Mouse (Mus musculus) layer of hippocampus, adult 2 months (tissue): ENCODE measurements around the gene Klf12. TPM values are rescaled to one million over a fixed set of nuclear protein-coding genes. Genes with fewer than 3 reads are reported as not detected.
A peak's percentile ranks its signal among the peaks of the same experiment; 100 is the strongest.

Source experiments
- DNase-seq, 2 experiments: peaks; one replicate each; pipeline ENCODE4 v3.0.0; 2022; ENCODE audit warnings: low spot score in 2 of 2
- H3K27ac ChIP-seq: fragments of 200-600 bp; 2 replicates; pipeline ENCODE4 v1.8.1; 2022
- H3K4me3 ChIP-seq: fragments of 200-600 bp; 2 replicates; pipeline ENCODE4 v1.8.1; 2022; ENCODE audit warnings: mild to moderate bottlenecking
- CTCF ChIP-seq: fragments of 200-600 bp; conservative IDR thresholded peaks from 2 replicates; pipeline ENCODE4 v1.8.1; 2022; ENCODE audit warnings: antibody characterized with exemption, mild to moderate bottlenecking, moderate library complexity
- total RNA-seq, 2 experiments: library from RNA; stranded (reverse); gene quantifications; 2 replicates each; pipeline ENCODE4 v1.2.3; 2021

Klf12 gene
- total RNA-seq, 2 experiments from 2014 or later = 39.2 to 40.1 TPM

DNA sequence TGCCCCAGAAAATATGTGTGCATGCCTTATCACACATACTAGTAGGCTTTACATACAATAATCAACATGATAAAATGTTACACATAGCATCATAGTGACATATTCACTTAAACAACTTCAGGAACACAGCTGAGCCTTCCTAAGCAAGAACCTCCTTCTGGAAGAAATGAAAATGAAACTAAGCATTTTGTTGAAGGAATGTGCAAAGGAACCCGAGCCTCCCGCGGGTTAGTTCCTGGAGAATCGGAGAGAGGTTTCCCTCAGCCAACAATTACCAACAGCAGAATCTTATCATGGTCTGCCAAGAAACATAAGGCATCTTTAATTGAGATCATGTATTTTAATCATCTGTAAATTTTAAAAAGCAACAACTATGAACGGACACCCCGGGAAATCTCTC is 257.8 kb downstream of the Klf12 start:
- DNase-seq = no peak
- H3K27ac ChIP-seq = no peak overlapping the region
- H3K4me3 ChIP-seq = peak overlapping the region; percentile 16
- TF ChIP-seq CTCF = no peak

DNA sequence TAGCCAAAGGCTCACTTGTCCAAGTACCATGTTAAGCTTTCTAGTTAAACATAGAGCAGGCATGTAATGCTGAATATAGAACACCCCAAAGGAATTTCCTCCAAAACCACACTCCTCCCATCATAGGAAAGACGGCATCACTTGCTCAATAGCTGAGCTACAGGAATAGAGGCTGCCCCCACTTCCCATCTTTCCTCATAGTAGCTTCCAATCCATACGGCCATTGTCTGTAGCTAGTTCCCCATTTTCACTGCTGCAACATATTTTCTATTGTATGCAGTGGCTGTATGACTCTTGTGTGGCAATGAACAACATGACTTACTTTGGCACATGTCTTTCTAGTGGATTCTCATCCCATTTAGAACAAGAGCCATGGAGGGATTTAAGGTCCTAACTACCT is 267.3 kb downstream of the Klf12 start:
- Histone ChIP-seq H3K4me3 (no peak overlapping the region), H3K27ac (no peak overlapping the region)
- DNase-seq = no peak
- no peak for TF ChIP-seq CTCF

DNA sequence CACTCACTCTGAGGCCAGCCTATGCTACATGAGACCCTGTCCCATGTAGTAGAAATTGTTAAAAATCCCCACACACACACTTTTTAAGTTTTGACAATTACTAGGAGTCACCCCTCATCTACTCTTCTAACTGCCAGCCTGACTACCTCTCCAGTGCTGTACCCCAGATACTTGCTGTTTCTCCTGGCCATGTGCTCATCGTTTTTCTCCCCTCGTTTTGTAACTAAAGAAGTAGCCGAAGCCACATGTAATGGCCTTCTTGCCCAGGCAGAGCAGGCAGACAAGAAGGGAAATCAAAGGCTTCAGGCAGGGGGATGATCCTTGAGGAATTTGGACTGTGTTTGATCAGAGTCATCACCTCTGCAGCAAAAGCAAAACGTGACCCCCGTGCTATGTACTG is 274.0 kb downstream of the Klf12 start:
- H3K27ac ChIP-seq = no peak overlapping the region
- TF ChIP-seq CTCF = no peak
- H3K4me3 ChIP-seq = no peak overlapping the region
- DNase-seq = no peak

DNA sequence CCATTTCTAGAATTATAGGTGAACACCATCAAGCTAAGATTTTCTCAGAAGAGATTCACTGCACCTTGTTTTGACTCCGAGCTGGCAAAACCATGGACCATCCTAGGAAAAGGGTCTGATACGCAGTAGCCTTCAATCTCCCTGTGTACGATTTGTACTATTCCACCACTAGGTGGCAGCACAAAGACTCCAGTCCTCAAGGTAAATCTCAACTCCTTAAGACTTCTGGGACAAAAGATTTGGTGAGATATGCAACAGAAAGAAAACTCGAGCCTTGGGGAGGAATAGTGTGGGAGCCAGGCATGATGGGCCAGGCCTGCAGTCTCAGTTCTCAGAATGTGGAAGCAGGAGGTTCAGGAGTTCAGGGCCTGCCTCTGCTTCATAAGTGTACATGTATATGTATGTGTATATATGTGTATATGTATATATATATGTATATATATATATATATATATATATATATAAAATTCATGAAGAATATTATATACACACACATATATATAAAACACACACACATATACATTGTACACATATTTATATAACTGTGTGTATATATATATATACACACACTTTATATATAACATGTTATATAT is 274.6 kb downstream of the Klf12 start:
- peak; percentile 87 for TF ChIP-seq CTCF
- Histone ChIP-seq H3K4me3 (no peak overlapping the region), H3K27ac (no peak overlapping the region)
- DNase-seq = peak; percentile 23 to 41

DNA sequence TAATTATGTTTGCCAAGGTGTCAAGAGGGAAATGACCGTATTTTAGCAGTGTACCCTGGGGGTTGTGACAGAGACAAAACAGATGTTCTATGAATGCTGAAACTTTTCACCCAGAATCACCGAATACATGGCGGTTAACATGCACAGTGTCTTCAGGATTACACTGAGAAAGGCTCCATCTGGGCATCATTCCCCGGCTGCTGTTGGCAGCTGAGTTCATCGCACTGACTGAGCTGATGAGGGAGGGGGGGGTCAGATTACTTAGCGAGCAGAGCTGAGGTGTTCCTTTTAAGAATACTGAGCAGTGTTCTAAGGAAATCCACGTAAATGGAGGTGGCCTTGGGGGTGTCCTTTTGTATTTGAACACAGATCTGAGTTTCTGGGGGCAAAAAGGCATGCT is 301.0 kb downstream of the Klf12 start:
- H3K4me3 ChIP-seq = no peak overlapping the region
- TF ChIP-seq CTCF = no peak
- DNase-seq = no peak
- H3K27ac ChIP-seq = no peak overlapping the region

DNA sequence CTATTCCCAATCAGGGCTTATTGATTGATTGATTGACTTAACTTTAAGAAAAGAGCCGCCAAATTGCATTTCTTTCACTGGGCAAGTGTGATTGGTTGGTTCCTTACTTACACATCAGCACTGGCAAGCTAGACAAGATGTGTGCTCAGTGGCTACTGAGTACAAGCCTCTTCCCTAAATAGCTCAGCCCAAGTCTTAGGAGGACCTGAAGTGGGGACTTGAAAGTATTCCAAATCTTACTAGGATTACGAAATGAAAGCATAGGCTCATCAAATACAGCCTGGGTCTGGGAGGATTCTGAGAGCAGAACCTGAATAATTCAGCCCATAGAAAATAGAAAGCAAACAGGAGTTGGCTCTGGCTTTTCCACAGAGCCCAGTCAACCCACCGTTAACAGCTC is 303.3 kb downstream of the Klf12 start:
- no peak for DNase-seq
- Histone ChIP-seq H3K4me3 (no peak overlapping the region), H3K27ac (no peak overlapping the region)
- no peak for TF ChIP-seq CTCF

DNA sequence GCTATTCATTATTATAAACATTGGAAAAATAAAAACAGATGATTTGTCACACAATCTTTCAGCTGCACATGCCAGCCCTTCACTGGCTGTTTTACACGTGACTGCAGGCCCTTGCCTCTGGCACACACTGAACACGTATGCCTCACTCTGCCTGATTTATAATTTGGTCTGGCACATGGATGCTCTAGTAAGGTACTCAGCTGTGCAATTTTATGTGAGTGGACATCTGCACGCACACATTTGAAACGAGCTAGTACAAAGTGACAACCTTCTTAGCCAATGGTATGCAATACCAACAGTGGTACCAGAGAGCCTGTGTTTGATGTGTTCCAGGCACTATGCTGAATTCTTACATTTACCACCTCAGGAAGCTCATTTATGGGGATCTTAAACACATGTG is 316.6 kb downstream of the Klf12 start:
- no peak for DNase-seq
- Histone ChIP-seq H3K27ac (no peak overlapping the region), H3K4me3 (no peak overlapping the region)
- TF ChIP-seq CTCF = no peak

DNA sequence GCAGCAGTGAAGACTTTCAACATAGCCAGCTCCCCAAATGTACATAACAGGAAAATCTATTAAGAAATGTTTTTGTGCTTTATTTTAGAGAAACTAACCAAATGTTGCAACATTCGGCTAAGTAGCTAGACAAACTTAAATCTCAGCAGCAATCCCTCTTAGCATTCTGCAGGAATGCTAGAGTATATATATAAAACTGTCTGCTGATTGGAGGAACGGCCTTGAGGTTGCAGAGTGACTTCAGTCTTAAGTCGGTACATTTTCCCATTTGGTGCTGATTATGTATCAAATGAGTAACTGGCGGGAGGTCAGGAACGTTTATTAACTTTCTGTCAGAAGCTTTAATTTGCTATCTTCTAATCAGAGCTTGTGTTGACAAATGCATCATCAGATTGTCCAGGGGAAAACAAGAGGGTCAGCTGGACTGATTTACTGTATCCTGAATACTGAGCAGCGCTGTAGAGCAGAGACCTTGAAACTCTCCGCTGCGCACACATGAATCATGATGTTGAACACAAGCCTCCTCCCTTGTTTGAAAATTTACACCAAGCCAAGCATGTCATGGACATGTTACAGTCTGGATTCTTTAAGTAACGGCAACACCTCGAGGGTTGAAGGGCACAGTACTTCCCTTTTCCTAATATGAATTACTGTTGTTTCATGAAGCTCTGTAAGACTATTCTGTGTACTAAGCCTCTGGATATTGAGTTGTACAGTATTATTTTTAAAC is 323.8 kb downstream of the Klf12 start:
- TF ChIP-seq CTCF = no peak
- no peak for DNase-seq
- no peak overlapping the region for H3K27ac ChIP-seq
- no peak overlapping the region for H3K4me3 ChIP-seq

DNA sequence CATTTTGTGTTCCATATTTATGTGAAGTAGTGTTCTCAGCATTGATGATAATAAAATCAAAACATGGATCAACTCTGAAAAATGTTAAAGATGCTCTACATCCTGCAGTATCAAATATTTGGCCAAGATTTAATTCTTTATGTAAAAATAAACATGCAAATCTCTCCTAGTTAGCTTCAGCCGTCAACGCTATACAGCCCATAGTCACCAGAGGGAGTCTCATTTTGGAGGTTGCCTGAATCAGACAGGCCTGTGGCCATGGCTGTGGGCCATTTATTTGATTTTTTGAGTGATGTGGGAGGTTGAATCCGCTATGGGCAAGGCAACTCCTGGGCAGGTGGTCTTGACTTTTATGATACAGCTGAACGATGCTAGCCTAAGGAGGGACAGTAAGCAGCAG is 329.3 kb downstream of the Klf12 start:
- no peak overlapping the region for H3K4me3 ChIP-seq
- no peak for DNase-seq
- peak; percentile 57 for TF ChIP-seq CTCF
- H3K27ac ChIP-seq = no peak overlapping the region

DNA sequence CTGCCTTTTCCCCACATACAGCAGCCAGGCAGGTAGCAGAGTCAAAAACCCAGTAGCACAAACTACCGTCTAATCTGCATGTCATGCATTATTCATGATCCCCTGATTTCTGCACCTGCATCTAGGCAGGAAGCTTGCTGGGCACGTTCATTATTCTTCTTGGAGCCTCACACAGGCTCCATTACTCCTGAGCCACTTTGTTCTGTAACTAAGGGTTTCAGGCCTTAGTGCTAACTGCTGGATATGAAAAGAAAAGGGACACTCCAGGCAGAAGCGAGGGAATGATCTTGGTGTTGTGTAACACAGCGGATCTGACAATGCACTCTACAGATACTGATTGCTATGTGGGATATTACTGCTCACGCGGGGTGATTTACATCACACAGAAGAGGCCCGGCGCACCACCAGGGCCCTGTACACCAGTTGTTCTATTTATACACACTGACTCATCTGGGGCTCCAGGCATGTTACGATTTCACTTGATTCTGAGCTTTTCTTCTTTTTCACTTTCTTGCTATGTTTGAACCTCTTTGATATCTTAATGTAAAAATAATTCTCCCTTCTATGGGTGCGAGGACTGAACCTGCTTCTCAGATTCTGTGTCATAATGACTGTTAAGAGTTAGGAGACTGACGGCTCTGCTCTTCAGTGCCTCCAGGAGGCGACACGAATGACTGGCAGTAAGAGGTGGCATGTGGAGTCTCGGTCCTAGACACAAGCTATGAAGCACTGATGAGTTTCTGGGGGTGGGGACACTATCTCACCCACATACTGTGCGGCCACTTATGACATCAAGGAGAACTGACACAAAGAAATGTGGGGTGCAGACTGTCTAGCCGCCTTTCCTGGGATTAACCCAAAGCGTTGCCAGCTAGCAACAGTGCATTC is 340.0 kb downstream of the Klf12 start:
- Histone ChIP-seq H3K27ac (peak overlapping the region; percentile 51; the same call in 1 of the 2 replicates), H3K4me3 (no peak overlapping the region)
- TF ChIP-seq CTCF = peak; percentile 46
- peak in 1 of 2 experiments; percentile 20 for DNase-seq

DNA sequence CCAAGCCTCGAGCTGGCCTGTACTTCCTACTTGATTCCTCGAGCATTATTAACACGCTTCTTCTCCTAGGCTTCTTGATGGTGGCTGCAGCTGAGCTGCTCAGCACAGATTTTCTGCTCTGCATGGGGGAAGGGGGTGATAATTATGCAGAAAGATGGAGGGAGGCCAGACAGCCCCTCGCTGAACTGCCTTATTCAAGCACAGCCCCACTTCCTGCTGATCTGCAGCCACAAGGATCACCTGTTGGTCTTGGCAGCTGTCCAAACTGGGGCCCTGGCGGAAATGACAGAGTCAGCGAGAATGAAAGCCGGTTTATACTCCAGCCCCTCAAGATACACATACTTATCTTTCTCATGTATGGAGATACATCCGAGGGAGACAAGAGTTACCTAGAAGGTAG is 341.3 kb downstream of the Klf12 start:
- peak in 1 of 2 experiments; percentile 20 for DNase-seq
- Histone ChIP-seq H3K27ac (peak overlapping the region; percentile 11; the same call in 1 of the 2 replicates), H3K4me3 (no peak overlapping the region)
- no peak for TF ChIP-seq CTCF

DNA sequence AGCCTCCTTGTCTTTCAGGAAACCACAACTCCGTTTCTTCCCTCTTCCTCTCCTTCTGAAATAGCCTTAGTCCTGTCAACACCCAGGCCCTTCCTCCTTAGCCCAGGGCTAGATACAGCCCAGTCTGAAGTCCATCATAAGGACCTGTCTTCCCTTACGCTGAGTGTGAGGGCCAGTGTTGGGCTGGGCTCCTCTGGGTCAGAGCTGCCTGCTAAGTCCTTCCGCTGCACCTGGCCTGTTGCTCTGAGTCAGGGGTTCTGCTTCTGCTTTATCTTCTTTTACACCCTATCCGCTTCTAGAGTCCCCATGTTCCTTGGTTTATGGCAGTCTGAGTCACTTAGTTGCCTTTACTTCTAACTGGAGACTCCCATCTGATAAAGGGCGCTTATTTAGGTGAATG is 351.0 kb downstream of the Klf12 start:
- TF ChIP-seq CTCF = no peak
- no peak overlapping the region for H3K27ac ChIP-seq
- H3K4me3 ChIP-seq = no peak overlapping the region
- DNase-seq = no peak

DNA sequence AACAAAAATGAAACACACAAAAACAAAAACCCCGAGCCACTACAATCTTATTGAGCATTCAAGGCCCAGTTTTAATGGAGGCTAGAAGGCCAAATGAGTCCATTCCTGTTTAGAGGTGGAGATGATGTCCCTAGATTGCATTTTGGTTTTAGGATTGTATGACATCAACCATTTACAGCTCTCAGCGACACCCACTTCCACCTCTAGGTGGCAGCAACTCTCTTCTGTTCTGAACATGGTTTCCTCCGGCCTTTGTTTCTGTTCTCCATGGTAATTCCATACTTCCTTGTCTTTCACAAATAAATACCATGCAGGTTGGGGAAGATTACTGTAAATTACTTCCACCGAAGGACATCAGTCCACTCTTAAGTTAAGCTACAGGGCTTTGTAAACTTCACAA is 352.6 kb downstream of the Klf12 start:
- peak; percentile 97 for TF ChIP-seq CTCF
- H3K27ac ChIP-seq = no peak overlapping the region
- no peak overlapping the region for H3K4me3 ChIP-seq
- DNase-seq = peak; percentile 64 to 81

DNA sequence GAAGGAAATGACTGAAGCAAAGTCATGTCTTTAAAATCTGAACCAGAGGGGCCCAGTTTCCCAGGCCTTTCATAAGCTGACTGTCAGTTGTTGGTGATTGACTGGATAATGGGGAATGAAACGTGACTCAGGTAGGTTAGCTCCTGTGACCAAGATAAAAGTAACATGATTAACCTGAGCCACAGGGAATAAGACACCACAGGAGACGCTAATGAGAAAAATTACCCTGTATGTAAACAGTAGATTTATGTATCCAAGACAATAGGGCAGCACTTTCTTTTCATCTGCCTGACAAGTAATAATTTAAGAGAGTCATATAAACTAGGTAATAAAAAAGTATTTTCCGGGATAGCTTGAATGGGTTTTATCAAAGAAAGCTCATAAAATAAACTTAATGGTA is 372.6 kb downstream of the Klf12 start:
- DNase-seq = no peak
- Histone ChIP-seq H3K27ac (no peak overlapping the region), H3K4me3 (no peak overlapping the region)
- TF ChIP-seq CTCF = no peak
